Mouse (Mus musculus): ENCODE data around the gene Mycl.

GRCm38 (mm10) chr4:123035636-123036035, 40.2 kb downstream of the Mycl start:
- TF ChIP-seq CTCF (IDR thresholded peaks at IDR 0.05; ENCODE audit: low read depth): no peak
- TF ChIP-seq EP300 (IDR thresholded peaks at IDR 0.05; ENCODE audit: low read depth): no peak

All from heart, postnatal 0 days (tissue).